Mouse (Mus musculus) MEL (cell line): Measurements from ENCODE around the gene Armc8.

ENCODE experiments used
- CTCF ChIP-seq, 3 experiments: IDR thresholded peaks in 2 of 3; conservative IDR thresholded peaks in 1 of 3; 2 replicates each; pipeline ENCODE4 v1.5.1; 2011 to 2012; ENCODE audit warnings: low read length in 3 of 3, low read depth in 2 of 3, mild to moderate bottlenecking in 2 of 3, improper control_type of control experiment in 1 of 3, inconsistent platforms in 1 of 3, mixed read lengths in 1 of 3, moderate library complexity in 1 of 3; ENCODE audit not compliant: control insufficient read depth in 1 of 3, insufficient read depth in 1 of 3, poor library complexity in 1 of 3, severe bottlenecking in 1 of 3
- EP300 ChIP-seq, 2 experiments: IDR thresholded peaks; 2 replicates each; pipeline ENCODE4 v1.6.1; 2011; ENCODE audit warnings: improper control_type of control experiment in 2 of 2, low read length in 2 of 2, low read depth in 1 of 2, mild to moderate bottlenecking in 1 of 2
- GABPA ChIP-seq: IDR thresholded peaks from 2 replicates; pipeline ENCODE4 v1.6.1; 2012; ENCODE audit warnings: low read depth, mild to moderate bottlenecking, inconsistent platforms, low read length, improper control_type of control experiment, moderate library complexity
- MXI1 ChIP-seq: IDR thresholded peaks from 2 replicates; pipeline ENCODE4 v1.6.1; 2011; ENCODE audit warnings: mild to moderate bottlenecking, low read depth, low read length, improper control_type of control experiment
- POLR2A ChIP-seq, 2 experiments: IDR thresholded peaks; 2 replicates each; pipeline ENCODE4 v1.6.1; 2011 to 2012; ENCODE audit warnings: low read length in 2 of 2, mild to moderate bottlenecking in 2 of 2, control low read depth in 1 of 2, improper control_type of control experiment in 1 of 2, low read depth in 1 of 2, moderate library complexity in 1 of 2; ENCODE audit not compliant: control insufficient read depth in 1 of 2, insufficient read depth in 1 of 2, poor library complexity in 1 of 2
- RCOR1 ChIP-seq: IDR thresholded peaks from 2 replicates; pipeline ENCODE4 v1.6.1; 2012; ENCODE audit warnings: low read depth, mild to moderate bottlenecking, inconsistent platforms, low read length, improper control_type of control experiment
- TBP ChIP-seq: IDR thresholded peaks from 2 replicates; pipeline ENCODE4 v1.8.0; 2011; ENCODE audit warnings: low read depth, low read length, improper control_type of control experiment

- TF ChIP-seq GABPA (no peak), EP300 (IDR thresholded peaks at IDR 0.05; ENCODE audit: low read depth in 1 of 2, low read length in 2 of 2) (no peak), MXI1 (no peak), RCOR1 (no peak), CTCF (IDR thresholded peaks at IDR 0.05 in 2 of 3, conservative IDR thresholded peaks at IDR 0.05 in 1 of 3; ENCODE audit: control insufficient read depth in 1 of 3, insufficient read depth in 1 of 3, low read depth in 2 of 3, low read length in 3 of 3, poor library complexity in 1 of 3, severe bottlenecking in 1 of 3) (peak; percentile 50 to 71 (median 70)), TBP (no peak), POLR2A (IDR thresholded peaks at IDR 0.05; ENCODE audit: control insufficient read depth in 1 of 2, insufficient read depth in 1 of 2, low read depth in 1 of 2, low read length in 2 of 2, poor library complexity in 1 of 2) (no peak)
Observed at GRCm38 (mm10) chr9:99449886-99450647, 118.6 kb downstream of the Armc8 start.
